Mouse (Mus musculus): Measurements from ENCODE around the gene Dclk2. TPM values are rescaled to one million over a fixed set of nuclear protein-coding genes. Genes with fewer than 3 reads are reported as not detected.
A peak's percentile ranks its signal among the peaks of the same experiment; 100 is the strongest.

Dclk2 gene
- polyA plus RNA-seq, 1 experiment from 2014 or later = 23.1 TPM

- DNase-seq (ENCODE audit: low spot score, missing footprints) (peak; percentile 37), ATAC-seq (ENCODE audit: low FRiP score) (no peak)
- Histone ChIP-seq H3K9me3 (ENCODE audit: control insufficient read depth, low read length) (no peaks in the 10 kb centered on the region), H3K36me3 (ENCODE audit: control insufficient read depth, insufficient read depth, low read length) (0 out of 2 replicates have a peak, but pooled peaks cover 7% of the 10 kb centered on the region), H3K4me3 (ENCODE audit: low read depth, low read length) (no peak overlapping the region), H3K4me1 (ENCODE audit: control insufficient read depth, insufficient read depth, low read length) (no peaks in the 10 kb centered on the region), H3K4me2 (no peak overlapping the region), H3K27ac (ENCODE audit: low read depth, low read length) (no peak overlapping the region), H3K27me3 (ENCODE audit: control insufficient read depth, insufficient read depth, low read length) (no peaks in the 10 kb centered on the region), H3K9ac (ENCODE audit: low read length) (no peak overlapping the region)
- 95% methylated on average over 5 of the region's 5 CpGs for WGBS
These were observed 22.3 kb downstream of the Dclk2 start for GRCm38 (mm10) chr3:86898366-86898765.

GRCm38 (mm10) chr3:86897551-86897950 lies 23.1 kb downstream of the Dclk2 start:
- H3K4me1 ChIP-seq (ENCODE audit: control insufficient read depth, insufficient read depth, low read length) = no peaks in the 10 kb centered on the region
- no peaks in the 10 kb centered on the region for H3K27me3 ChIP-seq (ENCODE audit: control insufficient read depth, insufficient read depth, low read length)
- no peak overlapping the region for H3K4me3 ChIP-seq (ENCODE audit: low read depth, low read length)
- 0 out of 2 replicates have a peak, but pooled peaks cover 6% of the 10 kb centered on the region for H3K36me3 ChIP-seq (ENCODE audit: control insufficient read depth, insufficient read depth, low read length)
- WGBS = 48% methylated on average over 8 of the region's 8 CpGs
- DNase-seq (ENCODE audit: low spot score, missing footprints) (peak; percentile 57), ATAC-seq (ENCODE audit: low FRiP score) (no peak)
- H3K4me2 ChIP-seq = no peak overlapping the region
- H3K9me3 ChIP-seq (ENCODE audit: control insufficient read depth, low read length) = no peaks in the 10 kb centered on the region
- no peak overlapping the region for H3K27ac ChIP-seq (ENCODE audit: low read depth, low read length)
- H3K9ac ChIP-seq (ENCODE audit: low read length) = no peak overlapping the region

GRCm38 (mm10) chr3:86897066-86897465 lies 23.6 kb downstream of the Dclk2 start:
- peak; percentile 69 for DNase-seq (ENCODE audit: low spot score, missing footprints)
- no peak overlapping the region for H3K27ac ChIP-seq (ENCODE audit: low read depth, low read length)

DNA sequence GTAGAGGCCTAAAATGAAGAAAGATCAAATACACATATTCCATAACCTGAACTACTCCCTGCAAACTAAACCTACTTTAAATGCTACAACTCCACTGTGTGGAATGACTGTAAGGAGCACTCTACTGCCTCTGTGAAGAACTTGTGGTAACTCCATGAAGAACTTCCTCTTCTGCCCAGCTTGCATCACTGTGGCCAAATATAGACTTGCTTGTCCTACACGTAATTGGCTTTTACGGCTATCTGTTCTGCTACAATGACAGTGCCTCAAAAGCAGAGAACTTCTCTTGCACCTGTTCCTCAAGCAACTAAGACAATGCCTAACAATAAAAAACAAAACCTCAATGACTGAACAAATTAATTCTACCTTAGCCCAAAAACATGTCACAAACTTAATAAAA lies 26.2 kb downstream of the Dclk2 start:
- WGBS = 92% methylated on average over 2 of the region's 2 CpGs
- H3K4me3 ChIP-seq (ENCODE audit: low read depth, low read length) = no peak overlapping the region
- no peak overlapping the region for H3K27ac ChIP-seq (ENCODE audit: low read depth, low read length)
- no peak overlapping the region for H3K4me2 ChIP-seq
- H3K9me3 ChIP-seq (ENCODE audit: control insufficient read depth, low read length) = no peaks in the 10 kb centered on the region
- DNase-seq (ENCODE audit: low spot score, missing footprints) = no peak
- no peaks in the 10 kb centered on the region for H3K27me3 ChIP-seq (ENCODE audit: control insufficient read depth, insufficient read depth, low read length)
- no peaks in the 10 kb centered on the region for H3K4me1 ChIP-seq (ENCODE audit: control insufficient read depth, insufficient read depth, low read length)
- no peak for ATAC-seq (ENCODE audit: low FRiP score)
- H3K36me3 ChIP-seq (ENCODE audit: control insufficient read depth, insufficient read depth, low read length) = no peaks in the 10 kb centered on the region
- no peak overlapping the region for H3K9ac ChIP-seq (ENCODE audit: low read length)

More at GRCm38 (mm10) chr3:86897066-86897465, 23.6 kb downstream of the Dclk2 start:
- H3K4me1 ChIP-seq (ENCODE audit: control insufficient read depth, insufficient read depth, low read length) = no peaks in the 10 kb centered on the region
- H3K27me3 ChIP-seq (ENCODE audit: control insufficient read depth, insufficient read depth, low read length) = no peaks in the 10 kb centered on the region
- 0 out of 2 replicates have a peak, but pooled peaks cover 4% of the 10 kb centered on the region for H3K36me3 ChIP-seq (ENCODE audit: control insufficient read depth, insufficient read depth, low read length)
- no peak overlapping the region for H3K4me3 ChIP-seq (ENCODE audit: low read depth, low read length)
- H3K9ac ChIP-seq (ENCODE audit: low read length) = no peak overlapping the region
- no peak overlapping the region for H3K4me2 ChIP-seq
- WGBS = 92% methylated on average over 9 of the region's 9 CpGs
- no peak for ATAC-seq (ENCODE audit: low FRiP score)
- no peaks in the 10 kb centered on the region for H3K9me3 ChIP-seq (ENCODE audit: control insufficient read depth, low read length)

- ATAC-seq (ENCODE audit: low FRiP score) (no peak), DNase-seq (ENCODE audit: low spot score, missing footprints) (no peak)
- no peak overlapping the region for H3K9ac ChIP-seq (ENCODE audit: low read length)
- no peaks in the 10 kb centered on the region for H3K9me3 ChIP-seq (ENCODE audit: control insufficient read depth, low read length)
- no peaks in the 10 kb centered on the region for H3K36me3 ChIP-seq (ENCODE audit: control insufficient read depth, insufficient read depth, low read length)
- no peak overlapping the region for H3K27ac ChIP-seq (ENCODE audit: low read depth, low read length)
- H3K4me1 ChIP-seq (ENCODE audit: control insufficient read depth, insufficient read depth, low read length) = peaks cover 4% of the 10 kb centered on the region; the same call in 1 of the 2 replicates
- H3K4me2 ChIP-seq = no peak overlapping the region
- no peaks in the 10 kb centered on the region for H3K27me3 ChIP-seq (ENCODE audit: control insufficient read depth, insufficient read depth, low read length)
- no peak overlapping the region for H3K4me3 ChIP-seq (ENCODE audit: low read depth, low read length)
These were observed 33.1 kb downstream of the Dclk2 start for GRCm38 (mm10) chr3:86887512-86887911.

DNA sequence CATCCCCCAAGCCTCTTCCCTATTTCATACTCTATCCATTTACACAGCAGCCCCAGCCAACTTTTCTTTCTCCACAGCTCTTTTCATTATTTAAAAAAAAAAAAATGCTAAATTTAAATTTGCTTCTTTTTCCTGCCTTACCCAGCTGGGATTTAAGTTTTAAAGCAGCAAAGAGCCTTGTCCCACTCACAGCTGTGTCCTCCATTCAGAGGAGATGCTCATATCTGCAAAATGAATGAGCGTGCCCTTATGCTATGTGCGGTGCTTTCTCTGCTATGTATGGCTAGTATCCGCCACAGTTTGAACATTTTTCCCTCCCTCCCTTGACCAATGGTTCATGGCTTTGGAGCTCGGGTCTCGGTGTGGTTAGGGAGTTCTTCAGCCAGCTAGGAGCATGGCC lies 35.5 kb downstream of the Dclk2 start:
- 93% methylated on average over 5 of the region's 5 CpGs for WGBS
- DNase-seq (ENCODE audit: low spot score, missing footprints) = no peak

GRCm38 (mm10) chr3:86884481-86884880 lies 36.2 kb downstream of the Dclk2 start:
- Histone ChIP-seq H3K36me3 (ENCODE audit: control insufficient read depth, insufficient read depth, low read length) (no peaks in the 10 kb centered on the region), H3K27me3 (ENCODE audit: control insufficient read depth, insufficient read depth, low read length) (no peaks in the 10 kb centered on the region), H3K27ac (ENCODE audit: low read depth, low read length) (no peak overlapping the region), H3K9me3 (ENCODE audit: control insufficient read depth, low read length) (no peaks in the 10 kb centered on the region), H3K4me2 (no peak overlapping the region), H3K9ac (ENCODE audit: low read length) (no peak overlapping the region), H3K4me1 (ENCODE audit: control insufficient read depth, insufficient read depth, low read length) (peaks cover 4% of the 10 kb centered on the region; the same call in 1 of the 2 replicates), H3K4me3 (ENCODE audit: low read depth, low read length) (no peak overlapping the region)
- ATAC-seq (ENCODE audit: low FRiP score) = no peak
- WGBS = 95% methylated on average over 2 of the region's 2 CpGs
- DNase-seq (ENCODE audit: low spot score, missing footprints) = no peak

More for the DNA sequence above, 35.5 kb downstream of the Dclk2 start:
- Histone ChIP-seq H3K27ac (ENCODE audit: low read depth, low read length) (no peak overlapping the region), H3K4me2 (no peak overlapping the region), H3K9ac (ENCODE audit: low read length) (no peak overlapping the region), H3K4me3 (ENCODE audit: low read depth, low read length) (no peak overlapping the region), H3K4me1 (ENCODE audit: control insufficient read depth, insufficient read depth, low read length) (peaks cover 4% of the 10 kb centered on the region; the same call in 1 of the 2 replicates), H3K27me3 (ENCODE audit: control insufficient read depth, insufficient read depth, low read length) (no peaks in the 10 kb centered on the region), H3K9me3 (ENCODE audit: control insufficient read depth, low read length) (no peaks in the 10 kb centered on the region), H3K36me3 (ENCODE audit: control insufficient read depth, insufficient read depth, low read length) (no peaks in the 10 kb centered on the region)
- no peak for ATAC-seq (ENCODE audit: low FRiP score)

GRCm38 (mm10) chr3:86883985-86884384 lies 36.7 kb downstream of the Dclk2 start:
- Histone ChIP-seq H3K36me3 (ENCODE audit: control insufficient read depth, insufficient read depth, low read length) (no peaks in the 10 kb centered on the region), H3K9ac (ENCODE audit: low read length) (no peak overlapping the region), H3K27me3 (ENCODE audit: control insufficient read depth, insufficient read depth, low read length) (no peaks in the 10 kb centered on the region), H3K27ac (ENCODE audit: low read depth, low read length) (no peak overlapping the region), H3K9me3 (ENCODE audit: control insufficient read depth, low read length) (no peaks in the 10 kb centered on the region), H3K4me2 (no peak overlapping the region), H3K4me1 (ENCODE audit: control insufficient read depth, insufficient read depth, low read length) (peaks cover 4% of the 10 kb centered on the region; the same call in 1 of the 2 replicates), H3K4me3 (ENCODE audit: low read depth, low read length) (no peak overlapping the region)
- DNase-seq (ENCODE audit: low spot score, missing footprints) = no peak
- no peak for ATAC-seq (ENCODE audit: low FRiP score)
- 88% methylated on average over 6 of the region's 6 CpGs for WGBS

- Histone ChIP-seq H3K4me2 (no peak overlapping the region), H3K9me3 (ENCODE audit: control insufficient read depth, low read length) (no peaks in the 10 kb centered on the region), H3K27me3 (ENCODE audit: control insufficient read depth, insufficient read depth, low read length) (no peaks in the 10 kb centered on the region), H3K9ac (ENCODE audit: low read length) (no peak overlapping the region), H3K4me3 (ENCODE audit: low read depth, low read length) (no peak overlapping the region), H3K36me3 (ENCODE audit: control insufficient read depth, insufficient read depth, low read length) (no peaks in the 10 kb centered on the region), H3K4me1 (ENCODE audit: control insufficient read depth, insufficient read depth, low read length) (peaks cover 7% of the 10 kb centered on the region; the same call in 1 of the 2 replicates), H3K27ac (ENCODE audit: low read depth, low read length) (no peak overlapping the region)
- 76% methylated on average over 5 of the region's 5 CpGs for WGBS
- no peak for ATAC-seq (ENCODE audit: low FRiP score)
- DNase-seq (ENCODE audit: low spot score, missing footprints) = no peak
These were observed 44.7 kb downstream of the Dclk2 start for GRCm38 (mm10) chr3:86875912-86876311.

All from midbrain, embryonic 11.5 days (tissue).